Mouse (Mus musculus) MEL-GATA-1-ER (cell line): Measurements from ENCODE around the gene Abhd6.

Source experiments
- DNase-seq: peaks from one replicate; pipeline ENCODE4 v3.0.0-alpha.2; 2012; ENCODE audit warnings: low read depth; ENCODE audit errors: extremely low read depth

Gene Abhd6

DNA sequence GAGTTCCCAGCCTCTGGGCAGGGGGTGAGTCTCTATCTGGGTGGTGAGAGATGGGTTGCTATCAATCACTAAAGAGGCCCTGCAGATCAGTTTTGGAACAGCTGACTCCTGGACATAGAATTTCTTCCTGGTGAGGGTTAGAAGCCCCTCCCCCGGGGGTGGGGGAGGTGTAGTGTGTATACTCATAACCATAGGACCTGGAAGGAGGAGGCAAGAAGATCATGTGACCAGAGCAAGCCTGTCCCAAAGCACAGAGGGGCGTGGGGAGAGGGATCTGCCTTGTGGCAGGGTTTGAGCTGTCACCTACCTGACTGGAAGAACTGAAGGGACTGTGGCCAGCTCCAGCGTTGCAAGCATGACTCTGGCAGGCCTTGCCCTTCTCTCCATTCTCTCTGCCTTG, 59.4 kb downstream of the Abhd6 start:
- DNase-seq = no peak

- no peak for DNase-seq
These were observed 60.0 kb downstream of the Abhd6 start for GRCm38 (mm10) chr14:8062537-8063301.

DNA sequence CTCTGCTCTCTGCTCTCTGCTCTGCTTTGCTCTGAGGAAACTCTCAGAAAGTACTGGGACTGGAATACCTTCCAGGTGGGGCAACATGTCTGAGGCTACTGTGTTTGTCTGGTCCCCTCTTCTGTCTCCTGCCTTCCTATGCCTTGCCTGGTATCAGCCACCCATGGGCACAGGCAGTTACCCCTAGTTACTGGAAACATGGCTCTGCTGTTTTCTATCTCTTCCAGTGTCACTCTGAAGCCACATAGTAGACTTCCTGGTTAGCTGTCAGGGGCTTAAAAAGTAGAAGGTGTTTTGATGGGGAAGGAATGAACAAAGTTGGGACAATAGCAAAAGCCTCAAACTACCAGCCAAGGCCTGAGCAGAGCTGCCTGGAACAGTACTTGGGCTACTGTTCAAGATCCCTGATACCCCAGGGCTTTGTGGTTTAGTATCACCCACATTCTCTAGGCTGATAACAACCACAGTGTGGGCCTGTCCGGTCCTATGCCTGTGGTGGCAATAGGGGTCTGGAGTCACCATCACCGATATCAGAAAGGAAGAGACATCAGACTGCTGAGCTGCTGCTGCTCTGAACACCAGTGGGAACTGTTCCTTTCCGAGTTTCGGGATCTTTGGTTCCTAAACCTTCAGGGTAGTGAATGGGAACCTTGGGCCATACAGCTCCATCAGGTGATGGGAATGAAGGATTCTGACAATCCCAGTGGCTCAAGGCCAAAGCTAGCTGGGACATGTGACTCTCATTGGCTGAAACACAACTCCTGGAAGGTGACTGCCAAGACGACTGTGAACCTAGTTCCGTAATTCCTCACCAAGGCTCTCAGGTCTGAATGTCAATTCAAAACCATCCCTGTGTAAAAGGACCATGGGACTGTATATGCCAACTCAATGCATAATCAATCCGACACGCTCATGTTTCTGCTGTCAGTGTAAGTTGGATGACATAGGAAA, 61.4 kb downstream of the Abhd6 start:
- DNase-seq = peak; percentile 63

DNA sequence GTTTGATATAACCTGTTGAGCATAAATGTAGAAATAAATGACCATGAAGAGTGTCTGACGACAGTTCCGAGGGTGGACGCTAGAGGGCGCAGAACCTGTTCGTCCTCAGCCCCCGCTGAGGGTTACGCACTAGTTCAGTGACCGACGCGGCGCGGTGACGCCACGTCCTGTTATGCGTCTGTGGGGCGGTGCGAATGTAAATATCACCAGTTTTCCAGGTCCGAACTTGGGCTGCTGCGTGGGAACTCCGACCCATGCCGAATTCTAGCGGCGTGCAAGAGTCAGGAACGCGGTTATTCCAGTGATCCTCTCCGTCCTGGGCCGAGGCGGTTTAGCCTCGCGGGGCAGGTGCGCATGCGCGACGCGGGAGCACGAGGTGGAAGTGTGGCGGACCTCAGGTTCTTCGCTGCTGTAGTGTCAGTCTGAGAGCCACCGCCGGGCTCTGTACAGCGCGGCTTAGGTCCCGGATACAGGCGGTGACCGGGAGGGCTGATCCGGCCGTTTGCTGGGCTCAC, 77.5 kb downstream of the Abhd6 start, which contains the start of gene Rpp14:
Rpp14 (plus strand) TSS at position 203 of the 515 bp plus-strand sequence.
- DNase-seq = peak; percentile 88

- DNase-seq = peak; percentile 35
These were observed 78.0 kb downstream of the Abhd6 start for GRCm38 (mm10) chr14:8080718-8081117.

DNA sequence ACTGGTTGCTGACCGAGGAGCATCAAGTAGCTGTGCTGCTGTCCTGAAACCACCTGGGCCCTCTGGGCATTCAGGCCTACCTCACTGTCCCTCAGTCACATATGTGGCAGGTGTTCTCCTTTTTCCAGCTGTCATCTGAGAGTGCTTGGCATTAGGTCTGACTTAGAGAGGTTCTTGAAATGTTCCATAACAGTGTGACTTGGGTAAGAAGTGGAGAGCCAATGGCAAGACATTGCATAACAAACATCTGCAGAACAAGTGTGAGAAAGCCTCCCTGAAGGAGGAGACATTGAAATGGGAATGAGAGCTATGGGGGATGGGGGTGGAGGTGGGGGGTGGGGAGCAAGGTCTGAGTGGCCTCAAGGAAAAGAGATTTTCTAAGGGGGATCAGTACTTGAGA, 80.2 kb downstream of the Abhd6 start:
- no peak for DNase-seq

DNA sequence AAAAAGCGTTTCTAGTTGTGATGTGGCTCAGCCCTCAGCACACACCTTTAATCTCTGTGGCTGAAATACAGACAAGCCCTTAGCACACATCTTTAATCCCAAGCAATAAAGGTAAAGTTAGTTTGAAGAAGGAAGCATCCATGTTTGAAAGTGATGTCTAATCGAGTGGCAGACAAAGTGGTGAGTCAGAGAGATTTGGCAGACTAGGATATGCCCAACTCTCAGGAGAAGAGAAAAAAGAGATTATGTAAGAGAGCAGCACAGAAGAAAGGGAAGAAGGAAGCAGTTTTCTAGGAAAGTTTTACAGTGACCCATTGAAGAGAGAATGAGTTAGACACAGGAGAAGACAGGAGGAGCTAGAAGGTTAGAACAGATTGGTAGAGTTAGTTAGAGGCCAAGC, 86.3 kb downstream of the Abhd6 start:
- no peak for DNase-seq

DNA sequence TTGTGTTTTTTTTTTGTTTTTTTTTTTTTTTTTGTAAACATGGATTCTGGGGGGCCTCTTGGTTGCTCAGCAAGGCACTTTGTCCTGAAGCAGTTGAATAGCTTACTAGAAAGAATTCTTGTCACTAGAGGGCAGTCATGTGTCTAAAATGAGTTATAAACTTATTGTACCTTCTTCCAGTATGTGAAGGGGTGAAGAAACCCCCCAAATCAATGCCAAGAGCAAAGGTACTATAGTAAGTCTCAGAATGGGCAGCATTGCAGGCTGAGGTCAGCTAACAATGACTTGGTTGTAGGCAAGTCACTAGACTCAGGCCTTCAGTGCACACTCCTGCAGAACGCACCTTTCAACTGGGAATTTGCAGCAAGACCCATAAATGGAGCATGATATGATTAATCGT, 89.9 kb downstream of the Abhd6 start:
- peak; percentile 28 for DNase-seq

GRCm38 (mm10) chr14:8093427-8093826, 90.7 kb downstream of the Abhd6 start:
- DNase-seq = no peak

DNA sequence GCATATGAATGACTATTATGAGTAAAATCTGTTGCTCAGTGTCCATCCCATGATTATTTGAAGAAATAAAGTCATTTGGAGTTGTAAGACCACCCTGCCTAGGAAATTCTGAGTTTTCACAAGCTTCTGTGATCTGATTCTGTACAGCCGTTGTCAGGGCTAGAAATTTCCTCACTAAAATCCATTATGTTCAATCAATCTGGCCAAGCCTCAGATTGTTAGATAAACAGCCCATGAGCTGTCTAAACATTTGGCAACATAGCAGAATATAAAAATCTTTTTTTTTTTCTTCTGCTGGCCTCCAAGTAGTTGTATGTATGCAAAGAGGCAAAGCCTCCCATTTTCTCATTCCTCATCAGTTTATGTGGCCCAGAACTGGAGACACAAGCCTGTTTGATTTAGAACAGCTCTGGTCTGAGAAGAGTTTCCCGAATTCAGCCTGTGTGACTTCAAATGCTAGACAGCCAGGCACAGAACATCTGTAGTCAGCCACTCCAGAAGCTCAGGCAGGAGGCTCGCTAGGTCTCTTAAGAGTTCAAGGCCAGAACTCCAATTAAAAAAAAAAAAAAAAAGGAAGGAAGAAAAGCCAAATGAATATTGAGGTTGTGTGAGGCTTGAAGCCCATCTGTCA, 92.3 kb downstream of the Abhd6 start:
- no peak for DNase-seq

DNA sequence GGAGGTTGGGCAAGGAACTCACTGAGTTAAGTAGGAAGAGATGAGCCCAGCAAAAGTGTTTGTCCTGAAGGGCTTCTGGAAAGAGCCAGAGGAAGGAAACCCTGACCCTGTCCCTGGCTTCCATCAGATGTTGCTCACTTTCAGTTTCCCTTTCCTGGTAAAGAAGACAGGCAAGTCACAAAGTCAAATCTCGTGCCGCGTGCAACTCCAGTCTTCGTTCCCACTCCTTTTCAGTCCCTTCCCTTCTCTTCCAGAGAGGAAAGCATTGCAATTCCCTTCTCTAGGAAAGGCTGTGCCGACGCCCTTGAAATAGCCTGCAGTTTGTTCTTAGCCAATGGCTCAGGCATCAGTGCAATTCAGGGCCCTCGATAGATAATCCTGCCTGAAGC, 92.9 kb downstream of the Abhd6 start:
- no peak for DNase-seq

DNA sequence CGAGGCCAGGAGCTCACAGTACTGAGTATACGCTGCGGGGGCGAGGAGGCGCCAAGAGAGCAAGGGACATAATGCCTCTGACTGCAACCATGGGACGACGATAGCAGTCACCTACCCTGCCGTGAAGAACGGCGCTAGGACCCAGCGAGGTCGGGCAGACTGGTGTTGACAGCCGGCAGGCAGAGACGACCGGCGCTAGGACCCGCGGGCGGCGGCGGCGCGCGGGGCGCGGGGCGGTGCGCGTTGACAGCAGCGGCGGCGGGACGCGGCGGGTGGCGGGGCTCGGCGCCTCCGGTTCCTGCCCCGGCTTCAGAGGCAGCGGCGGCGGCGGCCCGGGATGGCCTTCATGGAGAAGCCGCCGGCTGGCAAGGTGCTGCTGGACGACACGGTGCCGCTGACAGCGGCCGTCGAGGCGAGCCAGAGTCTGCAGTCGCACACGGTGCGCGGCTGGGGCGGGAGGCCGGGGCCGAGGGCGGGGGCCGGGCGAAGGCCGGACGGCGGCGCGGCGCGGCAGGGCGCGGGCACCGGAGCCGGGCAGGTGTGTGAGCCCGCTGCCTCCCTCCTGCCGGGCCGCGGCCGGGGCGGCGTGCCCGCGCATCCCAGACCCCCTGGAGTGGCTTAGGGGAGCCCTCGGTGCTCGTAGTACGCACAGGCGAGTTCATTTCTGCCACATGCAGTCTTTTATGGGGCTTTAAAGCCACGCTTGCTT, 95.4 kb downstream of the Abhd6 start, which contains the start of gene Pxk:
Pxk (plus strand) TSS at position 234 of the 709 bp plus-strand sequence.
- peak; percentile 58 for DNase-seq

DNA sequence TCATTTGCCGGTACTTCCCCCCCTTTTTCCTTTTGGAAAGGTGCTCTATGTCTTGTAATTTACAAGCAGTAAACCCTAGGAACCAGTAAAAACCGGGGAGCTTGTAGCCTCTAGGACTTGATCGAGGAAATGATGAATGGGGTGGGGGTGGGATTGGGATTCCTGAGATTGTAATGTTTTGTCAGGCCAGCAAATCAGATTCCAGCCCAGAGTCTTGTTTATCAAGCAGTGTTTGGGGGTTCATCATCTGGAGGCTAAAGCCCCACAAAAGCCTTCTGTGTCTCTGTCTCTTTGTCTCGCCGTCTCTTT, 95.9 kb downstream of the Abhd6 start:
- DNase-seq = no peak

GRCm38 (mm10) chr14:8099561-8100021, 96.9 kb downstream of the Abhd6 start:
- no peak for DNase-seq

DNA sequence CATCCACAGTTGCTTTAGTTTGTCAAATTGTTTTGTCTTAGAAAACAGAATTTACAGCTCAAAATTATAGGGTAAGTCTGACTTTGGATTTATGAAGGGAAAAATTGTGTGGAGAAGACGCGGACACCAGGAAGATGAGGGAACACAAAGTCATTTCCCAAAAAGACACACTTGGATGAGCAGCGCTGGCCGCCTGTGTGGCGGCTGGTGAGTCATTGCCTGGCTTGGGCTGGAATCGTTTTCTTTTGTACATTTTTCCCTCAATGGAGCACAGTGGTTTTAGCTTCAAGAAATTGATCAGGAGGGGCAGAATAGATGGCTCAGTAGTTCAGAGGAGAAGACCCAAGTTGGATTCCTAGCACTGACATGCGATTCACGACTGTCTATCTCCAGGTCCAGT, 99.2 kb downstream of the Abhd6 start:
- DNase-seq = no peak

DNA sequence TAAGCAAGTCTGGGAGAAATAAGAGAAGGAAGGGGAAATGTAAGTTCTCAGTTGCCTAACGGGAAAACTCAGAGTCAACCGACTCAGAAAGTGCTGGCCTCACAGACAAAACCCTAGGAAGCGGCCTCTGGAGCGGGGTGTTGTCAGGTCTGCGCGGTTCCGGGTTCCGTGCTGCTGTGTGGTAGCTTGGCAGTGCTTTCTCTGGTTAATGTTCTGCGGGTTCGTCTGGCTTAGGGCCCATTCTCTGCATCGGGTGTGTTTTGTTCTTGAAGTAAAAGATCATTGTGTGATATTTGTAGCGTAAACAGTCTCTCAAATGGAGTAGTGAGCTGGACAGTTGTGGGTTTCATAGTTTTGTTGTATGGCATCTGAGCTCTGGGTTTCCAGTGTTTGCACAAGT, 100.0 kb downstream of the Abhd6 start:
- no peak for DNase-seq
